Mouse (Mus musculus): Measurements from ENCODE around the gene Ecsit.

- no peak for TF ChIP-seq CTCF (IDR thresholded peaks at IDR 0.05)
- no peak for TF ChIP-seq EP300 (IDR thresholded peaks at IDR 0.05; ENCODE audit: insufficient read depth, low read depth, low read length)
These were observed 27.2 kb downstream of the Ecsit start for GRCm38 (mm10) chr9:22058011-22058424.
